Mouse (Mus musculus) neural tube, embryonic 11.5 days (tissue): Measurements from ENCODE around the gene Catsper3. TPM values are rescaled to one million over a fixed set of nuclear protein-coding genes. Genes with fewer than 3 reads are reported as not detected.
A peak's percentile ranks its signal among the peaks of the same experiment; 100 is the strongest.

Experiments
- ATAC-seq: fragments of 200-750 bp; cut with Nextera tagmentation; 2 replicates; pipeline ENCODE4 v1.8.0; 2017; ENCODE audit warnings: moderate number of reproducible peaks, mild to moderate bottlenecking, moderate TSS enrichment, moderate library complexity; ENCODE audit not compliant: insufficient read depth, low FRiP score, low TSS enrichment
- DNase-seq: peaks from one replicate; pipeline ENCODE4 v3.0.0-alpha.2; 2015; ENCODE audit warnings: low spot score
- H3K27ac ChIP-seq: fragments of 300-500 bp; sonication (generic); 2 replicates; pipeline ENCODE4 v1.5.1; 2014; ENCODE audit warnings: low read depth, mild to moderate bottlenecking, low read length
- H3K27me3 ChIP-seq: fragments of 300-500 bp; sonication (generic); 2 replicates; pipeline ENCODE4 v1.6.1; 2014; ENCODE audit warnings: mild to moderate bottlenecking, low read length, mixed read lengths; ENCODE audit not compliant: control insufficient read depth, insufficient read depth
- H3K36me3 ChIP-seq: fragments of 300-500 bp; sonication (generic); 2 replicates; pipeline ENCODE4 v1.6.1; 2014; ENCODE audit warnings: mild to moderate bottlenecking, low read length, moderate library complexity, mixed read lengths; ENCODE audit not compliant: control insufficient read depth, insufficient read depth
- H3K4me1 ChIP-seq: fragments of 300-500 bp; sonication (generic); 2 replicates; pipeline ENCODE4 v1.6.1; 2014; ENCODE audit warnings: low read length, mixed read lengths; ENCODE audit not compliant: control insufficient read depth, insufficient read depth
- H3K4me2 ChIP-seq: fragments of 300-500 bp; sonication (generic); 2 replicates; pipeline ENCODE4 v1.6.1; 2014; ENCODE audit warnings: low read depth, mild to moderate bottlenecking, moderate library complexity
- H3K4me3 ChIP-seq: fragments of 300-500 bp; sonication (generic); 2 replicates; pipeline ENCODE4 v1.5.1; 2014; ENCODE audit warnings: low read depth, low read length
- H3K9ac ChIP-seq: fragments of 300-500 bp; sonication (generic); 2 replicates; pipeline ENCODE4 v1.6.1; 2014; ENCODE audit warnings: mild to moderate bottlenecking, low read length
- H3K9me3 ChIP-seq: fragments of 300-500 bp; sonication (generic); 2 replicates; pipeline ENCODE4 v1.6.1; 2016; ENCODE audit warnings: low read length; ENCODE audit not compliant: control insufficient read depth
- WGBS: fragments of 180-500 bp; shearing (Covaris S2); extraction: QIAGEN DNeasy Blood & Tissue Kit; methylation state at CpG from one replicate; pipeline ENCODE4 v1.1.7; 2014; 5-methylcytosine and 5-hydroxymethylcytosine counted together
- polyA plus RNA-seq: library from polyadenylated mRNA; unstranded; fragments of >200 nt; fragmentation: Nextera tagmentation; extraction: Ambion mirVana; gene quantifications from 2 replicates; pipeline ENCODE4 v1.2.1, GENCODE M21; 2014

Catsper3 gene
- polyA plus RNA-seq, 1 experiment from 2014 or later, result not detected

GRCm38 (mm10) chr13:55836142-55836625 is 51.8 kb downstream of the Catsper3 start, which contains the start of gene Pitx1:
Gene Pitx1 (minus strand): TSS chr13:55836192.
- H3K27me3 ChIP-seq, result peaks cover 95% of the 10 kb centered on the region
- WGBS, result under 1% methylated on average over 32 of the region's 36 CpGs
- H3K4me3 ChIP-seq, result no peak within 1 kb of the TSS; the same call in 1 of the 2 replicates
- no peak within 1 kb of the TSS; the same call in 1 of the 2 replicates for H3K4me2 ChIP-seq
- H3K36me3 ChIP-seq, result no peaks in the 10 kb centered on the region
- ATAC-seq (no peak), DNase-seq (no peak)
- H3K9ac ChIP-seq, result no peak within 1 kb of the TSS
- H3K9me3 ChIP-seq, result no peaks in the 10 kb centered on the region
- no peak within 1 kb of the TSS for H3K27ac ChIP-seq
- peaks cover 3% of the 10 kb centered on the region; the same call in 1 of the 2 replicates for H3K4me1 ChIP-seq

- Histone ChIP-seq H3K27me3 (peaks cover 94% of the 10 kb centered on the region), H3K27ac (no peak overlapping the region), H3K4me1 (no peaks in the 10 kb centered on the region), H3K9ac (no peak overlapping the region), H3K4me3 (no peak overlapping the region), H3K4me2 (no peak overlapping the region), H3K9me3 (no peaks in the 10 kb centered on the region), H3K36me3 (no peaks in the 10 kb centered on the region)
- WGBS, result under 1% methylated on average over 32 of the region's 32 CpGs
- DNase-seq, result peak; percentile 53
- ATAC-seq, result no peak
Measured at GRCm38 (mm10) chr13:55836786-55837780, 52.7 kb downstream of the Catsper3 start.

- ATAC-seq (no peak), DNase-seq (peak; percentile 50)
- WGBS, result 24% methylated on average over 14 of the region's 14 CpGs
Measured at GRCm38 (mm10) chr13:55840223-55840622, 55.9 kb downstream of the Catsper3 start.

GRCm38 (mm10) chr13:55843700-55844099 is 59.3 kb downstream of the Catsper3 start:
- no peak overlapping the region for H3K9ac ChIP-seq
- DNase-seq, result no peak
- H3K4me2 ChIP-seq, result no peak overlapping the region
- 96% methylated on average over 1 of the region's 1 CpGs for WGBS
- no peak overlapping the region for H3K27ac ChIP-seq
- no peaks in the 10 kb centered on the region for H3K36me3 ChIP-seq
- no peak overlapping the region for H3K4me3 ChIP-seq
- H3K4me1 ChIP-seq, result no peaks in the 10 kb centered on the region; the same call in 1 of the 2 replicates
- H3K9me3 ChIP-seq, result no peaks in the 10 kb centered on the region
- peaks cover 56% of the 10 kb centered on the region for H3K27me3 ChIP-seq
- no peak for ATAC-seq

More at GRCm38 (mm10) chr13:55840223-55840622, 55.9 kb downstream of the Catsper3 start:
- H3K4me2 ChIP-seq, result no peak overlapping the region
- H3K27ac ChIP-seq, result no peak overlapping the region
- no peak overlapping the region for H3K4me3 ChIP-seq
- H3K36me3 ChIP-seq, result no peaks in the 10 kb centered on the region
- peaks cover 74% of the 10 kb centered on the region for H3K27me3 ChIP-seq
- H3K9ac ChIP-seq, result no peak overlapping the region
- no peaks in the 10 kb centered on the region for H3K4me1 ChIP-seq
- H3K9me3 ChIP-seq, result no peaks in the 10 kb centered on the region

- no peak overlapping the region for H3K27ac ChIP-seq
- no peak overlapping the region for H3K4me3 ChIP-seq
- no peaks in the 10 kb centered on the region for H3K36me3 ChIP-seq
- H3K4me1 ChIP-seq, result peaks cover 5% of the 10 kb centered on the region; the same call in 1 of the 2 replicates
- 51% methylated on average over 10 of the region's 10 CpGs for WGBS
- no peak overlapping the region for H3K4me2 ChIP-seq
- no peaks in the 10 kb centered on the region for H3K9me3 ChIP-seq
- no peak overlapping the region for H3K9ac ChIP-seq
- ATAC-seq (no peak), DNase-seq (no peak)
- peaks cover 21% of the 10 kb centered on the region for H3K27me3 ChIP-seq
Measured at GRCm38 (mm10) chr13:55847805-55848204, 63.4 kb downstream of the Catsper3 start.

GRCm38 (mm10) chr13:55848604-55849190 is 64.3 kb downstream of the Catsper3 start:
- DNase-seq, result peak; percentile 24
- peaks cover 5% of the 10 kb centered on the region; the same call in 1 of the 2 replicates for H3K4me1 ChIP-seq
- H3K27ac ChIP-seq, result no peak overlapping the region
- no peaks in the 10 kb centered on the region for H3K9me3 ChIP-seq
- H3K36me3 ChIP-seq, result no peaks in the 10 kb centered on the region
- peak overlapping the region; percentile 6; the same call in 1 of the 2 replicates for H3K4me2 ChIP-seq
- no peak for ATAC-seq
- 21% methylated on average over 13 of the region's 13 CpGs for WGBS
- H3K9ac ChIP-seq, result no peak overlapping the region
- H3K4me3 ChIP-seq, result no peak overlapping the region
- H3K27me3 ChIP-seq, result peaks cover 18% of the 10 kb centered on the region; the same call in 1 of the 2 replicates

GRCm38 (mm10) chr13:55850726-55851125 is 66.4 kb downstream of the Catsper3 start:
- H3K36me3 ChIP-seq, result no peaks in the 10 kb centered on the region
- no peak for ATAC-seq
- H3K27me3 ChIP-seq, result peaks cover 15% of the 10 kb centered on the region; the same call in 1 of the 2 replicates
- H3K4me1 ChIP-seq, result peaks cover 5% of the 10 kb centered on the region; the same call in 1 of the 2 replicates
- H3K4me2 ChIP-seq, result no peak overlapping the region
- H3K9me3 ChIP-seq, result no peaks in the 10 kb centered on the region
- no peak overlapping the region for H3K27ac ChIP-seq
- no peak overlapping the region for H3K9ac ChIP-seq
- WGBS, result 68% methylated on average over 5 of the region's 5 CpGs
- no peak for DNase-seq
- H3K4me3 ChIP-seq, result no peak overlapping the region

GRCm38 (mm10) chr13:55852205-55852604 is 67.8 kb downstream of the Catsper3 start:
- H3K36me3 ChIP-seq, result no peaks in the 10 kb centered on the region
- WGBS, result 68% methylated on average over 3 of the region's 3 CpGs
- H3K27me3 ChIP-seq, result peaks cover 6% of the 10 kb centered on the region; the same call in 1 of the 2 replicates
- no peak overlapping the region for H3K9ac ChIP-seq
- no peak for DNase-seq
- no peak overlapping the region for H3K4me3 ChIP-seq
- peaks cover 5% of the 10 kb centered on the region; the same call in 1 of the 2 replicates for H3K4me1 ChIP-seq
- H3K9me3 ChIP-seq, result no peaks in the 10 kb centered on the region
- H3K4me2 ChIP-seq, result no peak overlapping the region
- no peak overlapping the region for H3K27ac ChIP-seq
- ATAC-seq, result no peak
